Mouse (Mus musculus) kidney, postnatal 0 days (tissue): Measurements from ENCODE around the gene Timm22. TPM values are rescaled to one million over a fixed set of nuclear protein-coding genes. Genes with fewer than 3 reads are reported as not detected.

ENCODE experiments used
- ATAC-seq: fragments of 200-750 bp; cut with Nextera tagmentation; replicated peaks from 2 replicates; pipeline ENCODE4 v1.8.0; 2017; ENCODE audit warnings: low read depth, moderate number of reproducible peaks, moderate TSS enrichment, moderate library complexity; ENCODE audit not compliant: low FRiP score
- DNase-seq: peaks from one replicate; pipeline ENCODE4 v3.0.0-alpha.2; 2016; ENCODE audit warnings: low spot score
- H3K27ac ChIP-seq: fragments of 300-500 bp; sonication (generic); 2 replicates; pipeline ENCODE4 v1.5.1; 2014; ENCODE audit warnings: mild to moderate bottlenecking
- H3K27me3 ChIP-seq: fragments of 300-500 bp; sonication (generic); 2 replicates; pipeline ENCODE4 v1.6.1; 2014; ENCODE audit warnings: low read length, mixed read lengths; ENCODE audit not compliant: insufficient read depth
- H3K36me3 ChIP-seq: fragments of 300-500 bp; sonication (generic); 2 replicates; pipeline ENCODE4 v1.6.1; 2014; ENCODE audit warnings: low read length, mixed read lengths; ENCODE audit not compliant: insufficient read depth
- H3K4me1 ChIP-seq: fragments of 300-500 bp; sonication (generic); replicated peaks from 2 replicates; pipeline ENCODE4 v1.6.1; 2014; ENCODE audit warnings: antibody characterized with exemption, low read length, mixed read lengths; ENCODE audit not compliant: insufficient read depth
- H3K4me2 ChIP-seq: fragments of 300-500 bp; sonication (generic); 2 replicates; pipeline ENCODE4 v1.6.1; 2014; ENCODE audit warnings: mild to moderate bottlenecking, low read length, moderate library complexity, mixed read lengths
- H3K4me3 ChIP-seq: fragments of 300-500 bp; sonication (generic); replicated peaks from 2 replicates; pipeline ENCODE4 v1.5.1; 2014; ENCODE audit warnings: low read depth, low read length
- H3K9ac ChIP-seq: fragments of 300-500 bp; sonication (generic); 2 replicates; pipeline ENCODE4 v1.6.1; 2014; ENCODE audit warnings: low read depth, low read length
- H3K9me3 ChIP-seq: fragments of 300-500 bp; sonication (generic); replicated peaks from 2 replicates; pipeline ENCODE4 v1.6.1; 2016; ENCODE audit warnings: low read length, inconsistent platforms, mixed read lengths
- CTCF ChIP-seq: IDR thresholded peaks from 2 replicates; pipeline ENCODE4 v1.5.1; 2016; ENCODE audit warnings: antibody characterized with exemption, low read depth, mild to moderate bottlenecking, moderate library complexity
- WGBS: fragments of 180-500 bp; shearing (Covaris S2); extraction: QIAGEN DNeasy Blood & Tissue Kit; methylation state at CpG from one replicate; pipeline ENCODE4 v1.1.7; 2014; 5-methylcytosine and 5-hydroxymethylcytosine counted together
- polyA plus RNA-seq: library from polyadenylated mRNA; unstranded; fragments of >200 nt; fragmentation: Nextera tagmentation; extraction: Ambion mirVana; gene quantifications from 2 replicates; pipeline ENCODE4 v1.2.1, GENCODE M21; 2015

The Timm22 gene
- polyA plus RNA-seq = 122 and 128 TPM in 2 replicates

DNA sequence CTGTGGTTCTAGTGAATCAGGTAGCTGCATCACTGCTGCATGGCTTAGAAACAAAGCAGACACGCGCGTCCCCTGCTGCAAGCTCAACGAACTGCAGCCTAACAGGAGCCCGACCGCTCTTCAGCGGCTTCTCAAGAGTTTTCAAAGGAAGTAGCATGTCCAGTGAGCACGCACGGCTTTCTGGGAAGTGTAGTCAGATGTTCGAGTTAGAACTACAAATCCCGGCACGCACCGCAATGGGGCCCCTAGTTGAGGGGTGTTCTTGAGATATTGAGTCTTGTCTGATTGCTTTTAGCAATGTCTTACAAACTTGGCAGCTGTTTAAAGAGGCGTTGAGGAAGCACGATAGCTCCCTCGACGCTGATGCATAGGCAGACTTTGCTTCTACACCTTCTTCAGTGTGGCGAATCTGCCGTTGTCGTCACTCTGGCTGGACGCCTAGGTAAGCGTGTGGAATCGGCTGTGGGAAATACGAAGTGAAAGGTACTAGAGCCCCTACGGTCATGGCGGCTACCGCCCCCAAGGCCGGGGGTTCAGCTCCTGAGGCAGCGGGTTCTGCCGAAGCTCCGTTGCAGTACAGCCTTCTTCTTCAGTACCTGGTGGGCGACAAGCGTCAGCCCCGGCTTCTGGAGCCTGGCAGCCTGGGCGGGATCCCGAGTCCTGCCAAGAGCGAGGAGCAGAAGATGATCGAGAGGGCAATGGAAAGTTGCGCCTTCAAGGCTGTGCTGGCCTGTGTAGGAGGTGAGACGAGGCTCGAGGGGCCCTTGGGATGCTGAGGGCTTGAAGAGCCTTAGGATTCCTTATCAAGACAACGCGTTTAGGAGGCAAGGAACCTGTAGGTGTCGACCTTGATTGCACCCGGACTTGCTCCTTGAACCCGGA is at the start of gene Timm22:
Gene Timm22, plus strand, starts transcription at position 251 of the 882 bp plus-strand sequence.
- WGBS = under 1% methylated on average over 46 of the region's 46 CpGs
- peaks cover 6% of the 10 kb centered on the region; the same call in 1 of the 2 replicates for H3K36me3 ChIP-seq
- H3K27me3 ChIP-seq = no peaks in the 10 kb centered on the region
- peak within 1 kb of the TSS; percentile 81 for H3K4me2 ChIP-seq
- H3K4me3 ChIP-seq = peak within 1 kb of the TSS; percentile 93
- ATAC-seq = peak; percentile 92
- DNase-seq = peak; percentile 99
- H3K9ac ChIP-seq = peak within 1 kb of the TSS; percentile 97
- peak; percentile 98 for TF ChIP-seq CTCF
- no peaks in the 10 kb centered on the region for H3K4me1 ChIP-seq
- no peaks in the 10 kb centered on the region for H3K9me3 ChIP-seq
- H3K27ac ChIP-seq = peak within 1 kb of the TSS; percentile 79

DNA sequence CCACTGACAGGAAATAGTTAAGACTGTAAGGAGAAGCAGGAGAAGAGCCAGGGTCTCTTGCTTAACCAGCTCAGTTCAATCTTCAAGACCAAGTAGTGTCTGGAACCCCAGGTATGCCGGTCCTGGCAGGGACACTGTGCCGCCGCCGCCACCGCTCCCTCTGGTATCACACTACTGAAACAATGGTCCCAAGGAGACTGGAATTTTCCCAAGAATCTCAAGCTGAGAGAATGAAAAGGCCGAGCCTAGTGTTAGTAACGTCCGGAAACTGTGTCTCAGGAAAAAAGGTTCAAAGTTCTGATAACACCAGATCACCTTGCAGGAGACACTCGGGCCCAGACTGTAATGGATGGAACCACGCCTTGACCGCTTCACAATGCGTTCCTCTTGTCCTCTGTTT is 49.3 kb upstream of the Timm22 start:
- ATAC-seq (no peak), DNase-seq (no peak)
- Histone ChIP-seq H3K36me3 (no peaks in the 10 kb centered on the region), H3K27ac (no peak overlapping the region), H3K4me1 (peaks cover 17% of the 10 kb centered on the region; the same call in 1 of the 2 replicates), H3K9me3 (no peaks in the 10 kb centered on the region), H3K27me3 (no peaks in the 10 kb centered on the region), H3K4me2 (no peak overlapping the region), H3K4me3 (no peak overlapping the region), H3K9ac (no peak overlapping the region)
- no peak for TF ChIP-seq CTCF
- 84% methylated on average over 12 of the region's 12 CpGs for WGBS

DNA sequence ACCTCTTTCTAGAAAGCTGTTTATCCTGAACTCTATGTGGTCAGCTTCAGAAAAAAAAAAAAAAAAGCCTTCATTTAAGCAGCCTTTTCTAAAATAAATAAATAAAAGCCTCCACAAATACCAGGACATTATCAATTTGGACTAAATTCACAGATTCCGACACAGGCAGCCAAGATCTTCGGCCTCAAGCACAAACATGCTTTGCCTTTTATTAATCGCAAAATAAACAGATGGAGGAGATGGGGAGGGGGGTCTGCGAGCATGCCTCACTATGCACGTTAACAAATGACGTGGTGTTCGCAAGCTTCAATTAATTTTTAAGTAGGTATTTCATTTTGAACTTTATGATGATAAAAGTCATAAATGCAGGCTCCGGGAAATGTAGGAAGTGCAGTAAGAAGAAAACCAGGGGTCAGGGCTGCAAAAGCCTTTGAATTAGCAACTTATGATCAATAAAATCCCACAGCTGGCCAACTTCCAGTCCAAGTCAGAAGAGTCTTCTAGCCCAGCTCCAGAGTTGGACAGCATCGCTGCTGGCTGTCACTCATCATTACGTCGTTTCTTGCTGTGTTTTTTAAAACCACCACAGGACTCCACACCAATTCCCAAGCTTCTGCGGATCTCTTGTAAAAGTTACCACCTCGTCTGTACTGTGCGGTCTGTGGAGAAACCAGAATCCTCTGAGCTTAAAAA is 48.0 kb upstream of the Timm22 start:
- peaks cover 21% of the 10 kb centered on the region for H3K4me1 ChIP-seq
- no peaks in the 10 kb centered on the region for H3K27me3 ChIP-seq
- H3K9me3 ChIP-seq = no peaks in the 10 kb centered on the region
- H3K9ac ChIP-seq = no peak overlapping the region
- DNase-seq (peak; percentile 46), ATAC-seq (no peak)
- no peak overlapping the region for H3K4me3 ChIP-seq
- 64% methylated on average over 14 of the region's 14 CpGs for WGBS
- TF ChIP-seq CTCF = no peak
- H3K36me3 ChIP-seq = no peaks in the 10 kb centered on the region
- H3K4me2 ChIP-seq = no peak overlapping the region
- H3K27ac ChIP-seq = 0 out of 2 replicates have a peak overlapping the region, but pooled peaks have one; percentile 42

DNA sequence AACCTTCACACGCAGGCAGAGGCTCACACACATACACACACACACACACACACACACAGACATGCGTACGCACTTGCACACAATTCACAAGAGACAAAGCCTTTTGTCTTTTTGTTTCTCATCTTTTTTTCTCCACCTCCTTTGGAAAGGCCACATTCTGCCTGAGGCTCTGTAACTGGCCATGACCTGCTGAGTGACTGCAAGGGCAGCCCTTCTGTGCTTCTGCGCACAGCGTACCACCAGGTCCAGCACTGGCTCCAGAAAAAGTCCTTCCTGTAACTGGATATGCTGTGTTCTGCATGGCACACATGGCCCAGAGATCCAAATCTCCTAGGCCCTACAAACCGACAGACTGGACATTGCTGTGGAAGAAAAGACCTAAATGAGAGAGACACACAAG is 46.5 kb upstream of the Timm22 start:
- TF ChIP-seq CTCF = no peak
- H3K4me1 ChIP-seq = peaks cover 18% of the 10 kb centered on the region
- peak overlapping the region; percentile 31 for H3K27ac ChIP-seq
- no peak for DNase-seq
- no peak for ATAC-seq
- no peak overlapping the region for H3K4me2 ChIP-seq
- no peaks in the 10 kb centered on the region for H3K27me3 ChIP-seq
- H3K9ac ChIP-seq = no peak overlapping the region
- 76% methylated on average over 6 of the region's 6 CpGs for WGBS
- H3K36me3 ChIP-seq = no peaks in the 10 kb centered on the region
- no peaks in the 10 kb centered on the region for H3K9me3 ChIP-seq
- H3K4me3 ChIP-seq = no peak overlapping the region

DNA sequence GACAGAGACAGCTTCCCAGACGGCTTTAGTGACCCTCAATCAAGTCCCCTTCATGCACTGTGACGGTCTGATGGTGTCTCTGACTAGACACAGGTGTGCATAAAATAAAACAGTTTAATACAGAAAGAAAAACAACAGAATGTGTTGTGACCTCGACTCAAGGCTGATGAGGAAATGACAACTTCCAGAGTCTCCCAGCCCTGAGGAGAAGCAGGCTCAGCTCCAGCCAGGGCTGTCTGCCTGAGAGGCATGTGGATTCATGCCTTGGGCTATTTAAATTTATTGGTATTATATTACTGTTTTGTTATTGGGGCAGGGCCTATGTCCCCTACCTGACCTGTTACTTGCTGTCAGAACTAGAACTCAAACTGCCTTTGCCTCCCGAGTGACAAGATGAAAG is 45.3 kb upstream of the Timm22 start:
- H3K9me3 ChIP-seq = no peaks in the 10 kb centered on the region
- DNase-seq (no peak), ATAC-seq (no peak)
- TF ChIP-seq CTCF = no peak
- WGBS = 55% methylated on average over 4 of the region's 4 CpGs
- peaks cover 14% of the 10 kb centered on the region for H3K4me1 ChIP-seq
- no peak overlapping the region for H3K9ac ChIP-seq
- H3K4me3 ChIP-seq = no peak overlapping the region
- no peak overlapping the region for H3K27ac ChIP-seq
- H3K36me3 ChIP-seq = no peaks in the 10 kb centered on the region
- H3K4me2 ChIP-seq = no peak overlapping the region
- H3K27me3 ChIP-seq = no peaks in the 10 kb centered on the region

DNA sequence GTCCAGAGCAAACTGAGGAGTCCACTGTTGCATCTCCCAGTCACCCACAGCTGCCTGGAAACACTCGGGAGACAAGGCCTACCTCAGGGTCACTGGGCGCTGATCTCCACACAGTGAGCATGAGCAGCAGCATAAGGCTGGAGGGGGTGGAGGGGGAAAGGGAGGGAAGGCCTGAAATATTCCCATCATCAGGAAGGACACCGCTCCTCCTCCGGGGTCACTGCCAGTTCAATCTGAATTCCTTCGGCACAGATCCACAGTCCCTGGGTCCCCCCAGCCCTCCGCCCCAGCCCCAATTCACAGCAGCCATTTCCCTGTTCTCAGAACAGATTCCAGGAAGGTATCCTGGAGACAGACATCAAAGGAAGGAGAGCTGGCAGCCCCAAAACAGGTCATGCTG is 43.6 kb upstream of the Timm22 start:
- H3K9me3 ChIP-seq = no peaks in the 10 kb centered on the region
- H3K27me3 ChIP-seq = no peaks in the 10 kb centered on the region
- peak overlapping the region; percentile 26 for H3K27ac ChIP-seq
- peak; percentile 52 for DNase-seq
- H3K4me1 ChIP-seq = peaks cover 13% of the 10 kb centered on the region
- H3K9ac ChIP-seq = no peak overlapping the region
- no peak for TF ChIP-seq CTCF
- H3K4me3 ChIP-seq = no peak overlapping the region
- ATAC-seq = 0 out of 2 replicates have a peak, but pooled peaks have one; percentile 40
- no peak overlapping the region for H3K4me2 ChIP-seq
- H3K36me3 ChIP-seq = no peaks in the 10 kb centered on the region
- 15% methylated on average over 6 of the region's 6 CpGs for WGBS
